Mouse (Mus musculus) heart, adult 2 months (tissue): Measurements from ENCODE around the gene Aktip. TPM values are rescaled to one million over a fixed set of nuclear protein-coding genes. Genes with fewer than 3 reads are reported as not detected.

ENCODE experiments used
- DNase-seq, 2 experiments: peaks; one replicate each; pipeline ENCODE4 v3.0.0; 2021
- H3K27ac ChIP-seq: fragments of 200-600 bp; 2 replicates; pipeline ENCODE4 v1.8.1; 2022
- H3K27me3 ChIP-seq: fragments of 200-500 bp; 2 replicates; pipeline ENCODE4 v1.6.1; 2012; ENCODE audit warnings: mild to moderate bottlenecking, low read length, inconsistent platforms, mixed read lengths; ENCODE audit not compliant: control insufficient read depth, insufficient read depth
- H3K36me3 ChIP-seq: fragments of 200-500 bp; 2 replicates; pipeline ENCODE4 v1.6.1; 2012; ENCODE audit warnings: low read length, inconsistent platforms; ENCODE audit not compliant: control insufficient read depth, insufficient read depth
- H3K4me1 ChIP-seq: fragments of 200-500 bp; 2 replicates; pipeline ENCODE4 v1.6.1; 2011; ENCODE audit warnings: low read length; ENCODE audit not compliant: control insufficient read depth, insufficient read depth
- H3K4me3 ChIP-seq: fragments of 200-600 bp; 2 replicates; pipeline ENCODE4 v1.8.1; 2022
- H3K79me2 ChIP-seq: fragments of 200-500 bp; replicated peaks from 2 replicates; pipeline ENCODE4 v1.6.1; 2012; ENCODE audit warnings: mild to moderate bottlenecking, inconsistent platforms, low read length, moderate library complexity, mixed read lengths; ENCODE audit not compliant: control insufficient read depth, insufficient read depth
- H3K9ac ChIP-seq: fragments of 200-500 bp; 2 replicates; pipeline ENCODE4 v1.6.1; 2012; ENCODE audit warnings: low read depth, mild to moderate bottlenecking, control low read depth, inconsistent platforms, low read length, mixed read lengths
- CTCF ChIP-seq: fragments of 200-600 bp; IDR thresholded peaks from 2 replicates; pipeline ENCODE4 v1.8.1; 2022; ENCODE audit warnings: antibody characterized with exemption, mild to moderate bottlenecking, moderate library complexity
- EP300 ChIP-seq: fragments of 200-500 bp; IDR thresholded peaks from 2 replicates; pipeline ENCODE4 v1.6.1; 2011; ENCODE audit warnings: low read depth, low read length, control low read depth; ENCODE audit not compliant: insufficient read depth
- POLR2A ChIP-seq: fragments of 200-500 bp; IDR thresholded peaks from 2 replicates; pipeline ENCODE4 v1.6.1; 2011; ENCODE audit warnings: mild to moderate bottlenecking, low read depth, low read length, control low read depth; ENCODE audit not compliant: insufficient read depth
- WGBS: fragments of 180-500 bp; shearing (Covaris S2); methylation state at CpG from one replicate; pipeline ENCODE4 v1.1.7; 2018; 5-methylcytosine and 5-hydroxymethylcytosine counted together
- intact Hi-C: fragments of 180-260 bp; cut with DNase I; formaldehyde crosslinking; loops from one replicate; pipeline ENCODE4 v1.15.1; 2025
- polyA plus RNA-seq: library from polyadenylated mRNA; depleted of rRNA; stranded (reverse); fragments of >200 nt; gene quantifications from 2 replicates; pipeline ENCODE4 v1.2.3, GENCODE M21; 2012
- total RNA-seq, 2 experiments: library from RNA; stranded (reverse); gene quantifications; 2 replicates each; pipeline ENCODE4 v1.2.3; 2021

Aktip gene
- total and polyA plus RNA-seq, 3 experiments: 39.9 to 63.1 (median 59.7) TPM

DNA sequence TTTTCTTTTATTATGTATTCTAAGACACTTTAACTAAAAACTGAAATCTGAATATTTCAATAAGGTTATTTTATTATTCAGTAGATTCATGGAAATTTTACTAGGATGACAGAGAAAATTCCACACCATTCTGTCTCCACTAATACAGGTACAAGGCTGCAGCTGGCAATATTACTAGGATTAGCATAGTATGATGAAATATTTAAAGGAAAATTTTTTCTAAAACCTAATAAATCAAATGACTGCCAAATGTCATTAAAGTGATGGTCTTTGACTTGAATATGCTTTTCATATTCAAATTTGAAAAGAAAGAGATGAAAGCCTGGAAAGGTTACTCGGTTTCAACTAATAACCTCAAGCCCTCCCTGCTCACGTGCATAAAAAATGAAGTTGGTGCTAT is 34.3 kb upstream of the Aktip start:
- Histone ChIP-seq H3K36me3 (no peaks in the 10 kb centered on the region), H3K4me1 (no peaks in the 10 kb centered on the region), H3K27me3 (no peaks in the 10 kb centered on the region), H3K79me2 (no peaks in the 10 kb centered on the region), H3K9ac (no peak overlapping the region), H3K4me3 (no peak overlapping the region), H3K27ac (no peak overlapping the region)
- 96% methylated on average over 2 of the region's 2 CpGs for WGBS
- intact Hi-C loops: no loop called here
- DNase-seq: no peak
- TF ChIP-seq CTCF (no peak), EP300 (no peak), POLR2A (no peak)

DNA sequence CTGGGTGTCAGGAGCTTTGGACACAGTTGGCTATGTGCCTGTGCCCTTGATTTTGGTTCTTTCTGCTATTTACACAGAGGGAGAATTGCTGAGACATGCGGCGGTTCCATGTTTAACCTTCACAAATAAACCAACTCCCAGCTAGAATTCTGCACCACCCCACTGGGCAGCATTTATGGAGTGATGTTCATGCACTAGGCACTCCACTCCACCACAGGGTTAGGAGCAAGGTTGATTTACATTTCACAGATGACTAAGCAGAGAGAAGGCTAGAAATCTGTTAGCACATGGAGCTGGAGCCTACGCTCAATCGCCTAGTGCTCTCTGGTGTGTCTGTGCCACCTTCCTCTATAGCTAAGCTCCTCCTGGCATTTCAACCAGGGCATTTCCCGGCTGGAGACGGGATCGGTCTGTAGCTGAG is 27.7 kb upstream of the Aktip start:
- TF ChIP-seq EP300 (no peak), POLR2A (no peak), CTCF (no peak)
- WGBS: 97% methylated on average over 7 of the region's 7 CpGs
- no peak for DNase-seq
- Histone ChIP-seq H3K9ac (no peak overlapping the region), H3K4me1 (no peaks in the 10 kb centered on the region), H3K36me3 (no peaks in the 10 kb centered on the region), H3K79me2 (no peaks in the 10 kb centered on the region), H3K27ac (no peak overlapping the region), H3K27me3 (no peaks in the 10 kb centered on the region), H3K4me3 (no peak overlapping the region)
- intact Hi-C loops: no loop called here

DNA sequence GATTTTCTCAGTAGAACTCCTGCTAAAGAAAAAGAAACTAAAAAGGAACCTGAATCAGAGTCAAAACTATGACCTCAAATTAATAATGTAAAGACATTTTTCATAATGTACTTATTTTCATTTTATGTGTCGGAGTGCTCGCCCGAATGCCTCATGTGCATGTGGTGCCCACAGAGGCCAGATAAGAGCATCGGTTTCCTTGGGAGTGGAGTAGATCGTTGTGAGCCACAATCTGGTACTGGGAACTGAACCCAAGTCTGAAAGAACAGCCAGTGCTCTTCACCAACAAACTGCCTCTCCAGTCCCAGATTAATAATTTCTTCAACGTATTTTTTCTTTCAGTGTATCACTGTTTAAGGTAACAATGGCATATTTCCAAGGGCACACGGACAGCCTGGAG is 24.5 kb upstream of the Aktip start:
- H3K79me2 ChIP-seq: no peaks in the 10 kb centered on the region
- no peak overlapping the region for H3K4me3 ChIP-seq
- H3K9ac ChIP-seq: no peak overlapping the region
- no peaks in the 10 kb centered on the region for H3K36me3 ChIP-seq
- 88% methylated on average over 7 of the region's 7 CpGs for WGBS
- H3K4me1 ChIP-seq: no peaks in the 10 kb centered on the region
- no peak for DNase-seq
- intact Hi-C loops: no loop called here
- TF ChIP-seq EP300 (no peak), POLR2A (no peak), CTCF (no peak)
- no peak overlapping the region for H3K27ac ChIP-seq
- no peaks in the 10 kb centered on the region for H3K27me3 ChIP-seq

DNA sequence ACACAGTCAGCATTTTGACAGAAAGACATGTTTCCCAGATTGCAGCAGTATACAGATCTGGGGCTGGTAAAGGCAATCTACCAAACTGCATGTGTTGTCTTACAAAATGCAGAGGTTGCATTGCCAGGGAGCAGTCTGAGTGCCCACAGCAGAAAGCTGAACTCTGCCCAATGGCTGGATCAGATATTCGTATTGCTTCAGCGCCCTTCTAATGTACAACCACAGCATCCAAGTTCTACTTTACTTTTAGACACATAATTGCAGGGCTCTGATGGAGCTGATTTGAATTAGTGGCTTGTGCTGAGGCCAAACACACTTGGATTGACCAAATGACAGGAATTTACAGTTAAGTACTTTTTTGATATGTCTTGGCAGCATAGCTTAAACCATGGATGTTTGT is 22.1 kb upstream of the Aktip start:
- TF ChIP-seq CTCF (no peak), EP300 (no peak), POLR2A (no peak)
- Histone ChIP-seq H3K9ac (no peak overlapping the region), H3K36me3 (no peaks in the 10 kb centered on the region), H3K4me1 (no peaks in the 10 kb centered on the region), H3K4me3 (no peak overlapping the region), H3K27ac (no peak overlapping the region), H3K79me2 (no peaks in the 10 kb centered on the region), H3K27me3 (no peaks in the 10 kb centered on the region)
- 87% methylated on average over 2 of the region's 2 CpGs for WGBS
- no peak for DNase-seq
- intact Hi-C loops: no loop called here

DNA sequence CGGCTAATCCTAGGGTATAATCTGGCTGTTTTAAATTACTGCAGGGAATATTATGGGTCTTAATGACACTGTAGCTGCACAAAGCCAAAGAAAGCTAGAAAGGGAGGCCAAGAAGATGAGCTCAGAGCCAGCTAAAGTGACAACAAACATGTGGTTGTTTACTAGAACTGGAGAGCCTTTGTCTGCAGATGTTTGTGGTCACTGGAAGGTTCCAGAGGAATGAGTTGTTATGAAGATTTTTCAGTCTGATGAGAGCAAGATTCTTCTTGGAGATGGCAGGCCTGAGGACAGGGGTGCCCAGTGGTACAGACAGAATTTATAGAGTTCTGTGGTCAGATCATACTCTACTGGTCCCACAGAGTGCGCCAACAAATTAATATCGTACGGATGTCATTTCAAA is 18.5 kb upstream of the Aktip start:
- no peak overlapping the region for H3K9ac ChIP-seq
- no peaks in the 10 kb centered on the region for H3K79me2 ChIP-seq
- no peaks in the 10 kb centered on the region for H3K36me3 ChIP-seq
- intact Hi-C loops: no loop called here
- no peaks in the 10 kb centered on the region for H3K27me3 ChIP-seq
- TF ChIP-seq POLR2A (no peak), CTCF (no peak), EP300 (no peak)
- H3K4me3 ChIP-seq: no peak overlapping the region
- no peak for DNase-seq
- H3K4me1 ChIP-seq: no peaks in the 10 kb centered on the region
- WGBS: 88% methylated on average over 4 of the region's 4 CpGs
- no peak overlapping the region for H3K27ac ChIP-seq

DNA sequence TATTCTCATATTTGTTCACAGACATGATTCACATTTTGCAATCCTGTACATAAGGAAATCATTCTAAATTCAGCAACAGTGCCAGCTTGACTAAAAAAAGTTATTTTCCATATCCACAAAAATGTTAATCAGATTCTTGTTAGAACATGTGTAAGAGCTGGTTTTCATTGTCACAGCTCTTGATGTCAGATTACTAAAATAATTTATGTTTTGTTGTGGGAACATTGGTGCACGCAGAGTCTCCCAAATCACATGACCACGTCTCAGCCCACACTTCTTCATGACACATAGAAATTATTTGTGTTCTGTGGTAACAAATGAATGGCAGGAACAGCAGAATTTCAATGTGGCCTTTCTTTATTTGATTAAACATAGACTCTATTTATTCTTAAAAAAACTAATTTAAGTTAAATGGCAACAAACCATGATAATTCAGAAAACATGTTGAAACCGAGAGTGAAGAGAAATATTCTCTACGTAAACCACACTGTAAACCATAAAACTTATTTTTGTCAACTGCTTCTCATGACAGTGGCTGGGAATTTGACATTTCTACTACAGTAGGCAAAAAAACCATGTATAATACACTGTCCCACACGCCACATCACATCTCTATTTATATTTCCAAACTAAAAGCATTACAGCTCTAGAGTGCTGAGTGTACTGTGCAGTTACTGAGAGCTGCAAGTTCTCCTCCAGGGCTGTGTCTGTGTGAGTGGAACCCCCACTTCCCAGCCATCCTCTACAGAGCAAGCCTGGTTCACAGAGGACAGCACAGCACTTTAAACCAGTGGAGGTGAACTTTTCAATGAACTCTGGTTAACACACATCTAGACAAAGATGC is 17.5 kb upstream of the Aktip start:
- H3K4me3 ChIP-seq: no peak overlapping the region

More for the DNA sequence above, 17.5 kb upstream of the Aktip start:
- Histone ChIP-seq H3K36me3 (no peaks in the 10 kb centered on the region), H3K27ac (no peak overlapping the region), H3K9ac (no peak overlapping the region), H3K79me2 (no peaks in the 10 kb centered on the region), H3K4me1 (no peaks in the 10 kb centered on the region), H3K27me3 (no peaks in the 10 kb centered on the region)
- DNase-seq: no peak
- intact Hi-C loops: no loop called here
- WGBS: 93% methylated on average over 5 of the region's 5 CpGs
- TF ChIP-seq CTCF (no peak), POLR2A (no peak), EP300 (no peak)
